Mouse (Mus musculus): ENCODE results near the gene Gramd1a.

The Gramd1a gene

DNA sequence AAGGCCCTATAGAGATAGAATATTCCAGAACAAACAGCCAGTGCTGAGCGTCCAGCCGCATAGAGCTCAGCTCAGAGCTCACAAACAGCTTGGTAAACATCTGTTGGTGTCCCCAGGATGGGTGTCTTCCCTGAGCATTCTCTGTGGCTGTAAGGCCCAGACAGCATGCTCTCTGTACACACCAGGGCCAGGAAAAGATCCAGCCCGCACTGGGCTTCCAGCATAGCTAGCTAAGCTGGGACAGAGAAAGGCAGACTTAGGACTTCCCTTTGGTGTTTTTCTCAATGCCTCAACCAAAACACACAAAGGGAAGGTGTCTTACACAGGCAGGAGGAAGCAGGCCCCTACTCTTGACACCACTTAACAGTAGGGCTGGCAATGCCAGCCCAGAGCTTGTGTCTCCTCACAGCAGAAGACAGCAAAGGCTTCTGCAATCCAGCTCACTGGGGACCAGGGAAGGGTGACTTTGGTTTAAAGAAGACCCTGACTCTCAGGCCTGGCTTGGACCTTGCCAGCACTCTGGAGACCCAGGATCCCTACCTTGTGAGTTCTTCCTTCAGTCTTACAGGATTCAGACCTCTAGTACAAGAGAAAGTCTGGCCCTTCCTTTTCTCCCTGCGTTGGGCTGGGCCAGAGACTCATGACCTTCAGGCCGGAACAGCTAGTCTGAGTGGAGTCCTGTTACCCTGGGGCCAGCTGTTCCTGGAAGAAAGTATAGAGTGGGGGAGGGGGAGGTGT is at the start of gene Gramd1a:
Gene Gramd1a, minus strand, starts transcription at position 601 of the 738 bp plus-strand sequence.
- no peak for DNase-seq (ENCODE audit: low read depth, low spot score)

DNA sequence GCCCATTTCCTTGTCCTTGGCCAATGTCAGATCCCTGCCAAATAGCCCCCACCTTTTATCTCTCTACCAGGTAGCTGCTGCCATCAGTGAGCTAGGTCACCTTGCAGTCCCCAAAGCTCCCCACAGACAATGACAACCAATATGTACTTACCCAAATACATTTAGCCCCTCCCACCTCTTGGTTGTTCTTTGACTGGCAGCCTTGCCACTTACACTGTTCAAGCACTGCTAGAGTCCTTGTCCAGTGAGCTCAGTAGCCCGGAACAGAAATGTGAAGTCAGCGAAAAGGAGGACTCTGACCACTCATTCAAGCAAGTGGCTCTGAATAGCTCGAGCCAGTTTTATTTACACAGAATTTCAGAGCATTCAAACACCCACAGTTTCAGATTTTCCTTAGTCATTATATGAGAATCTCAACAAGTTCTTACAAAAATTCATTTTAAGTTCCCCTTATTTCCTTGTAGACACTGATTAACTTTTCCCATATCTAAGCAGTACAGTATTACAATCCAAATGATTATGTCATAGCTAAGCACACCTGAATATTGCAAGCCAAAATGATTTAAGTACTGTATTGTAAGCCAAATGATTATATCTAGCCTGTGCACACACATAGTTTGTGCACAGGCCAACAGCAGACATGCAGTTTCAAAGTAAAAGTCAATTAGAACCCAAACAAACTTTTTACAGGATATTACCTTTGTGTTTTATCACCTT is 40.1 kb upstream of the Gramd1a start:
- DNase-seq (ENCODE audit: low read depth, low spot score), result no peak

DNA sequence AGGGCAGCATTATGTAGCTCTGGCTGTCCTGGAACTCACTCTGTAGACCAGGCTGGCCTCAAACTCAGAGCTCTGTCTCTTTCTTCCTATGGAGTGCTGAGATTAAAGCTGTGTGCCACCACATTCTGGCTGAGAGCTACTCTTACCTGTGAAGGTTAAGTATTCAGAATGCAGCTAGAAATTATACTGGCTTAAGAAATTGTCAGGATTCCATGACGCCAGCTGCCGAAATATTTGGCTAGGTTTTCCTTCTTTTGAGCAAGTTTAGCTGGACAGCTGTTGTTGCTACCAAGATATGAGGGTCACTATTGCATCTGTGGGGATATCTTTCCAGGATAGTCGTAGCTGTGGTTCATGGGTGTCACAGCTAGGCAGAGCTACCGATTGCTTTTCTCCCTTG is 29.0 kb upstream of the Gramd1a start:
- DNase-seq (ENCODE audit: low read depth, low spot score), result no peak

- no peak for DNase-seq (ENCODE audit: low read depth, low spot score)
Measured at GRCm38 (mm10) chr7:31182863-31183262, 27.2 kb upstream of the Gramd1a start.

DNA sequence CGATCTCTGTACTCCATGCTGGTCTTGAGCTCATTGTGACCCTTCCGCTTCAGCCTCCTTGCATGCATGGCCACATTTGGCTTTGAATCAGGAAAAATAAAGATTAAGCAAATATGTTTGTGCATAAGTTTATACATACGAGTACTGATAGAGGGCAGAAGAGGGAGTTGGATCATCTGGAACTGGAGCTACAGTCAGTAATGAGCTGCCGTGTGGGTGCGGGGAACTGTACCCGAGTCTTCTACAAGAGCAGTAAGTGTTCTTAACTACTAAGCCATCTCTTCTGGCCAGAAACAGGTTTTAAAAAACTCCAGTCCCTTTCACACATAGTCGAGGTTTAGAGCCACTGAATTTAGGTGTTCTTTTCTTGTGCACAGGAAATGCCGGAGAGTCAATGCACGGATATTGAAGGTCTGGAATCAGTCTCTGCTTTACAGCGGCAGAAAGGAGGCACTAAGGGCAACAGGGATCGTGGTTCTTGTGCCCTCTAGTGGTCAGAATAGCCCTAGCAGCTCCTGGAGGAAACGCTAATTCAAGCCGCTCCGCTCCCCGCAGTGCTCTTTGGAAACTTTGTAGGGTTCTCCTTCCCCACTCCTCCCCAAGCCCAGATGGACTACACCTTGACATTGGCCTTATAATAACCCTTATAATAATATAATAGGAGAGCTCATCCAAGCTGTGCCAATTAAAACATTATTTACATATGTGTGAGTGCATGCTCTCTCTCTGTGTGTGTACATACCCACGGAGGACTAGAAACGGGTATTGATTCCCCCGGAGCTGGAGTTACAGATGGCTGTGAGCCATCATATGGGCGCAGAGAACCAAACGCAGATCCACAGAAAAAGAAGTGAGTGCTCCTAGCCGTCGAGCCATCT is 21.4 kb upstream of the Gramd1a start:
- DNase-seq (ENCODE audit: low read depth, low spot score), result peak; percentile 41

- no peak for DNase-seq (ENCODE audit: low read depth, low spot score)
Measured at GRCm38 (mm10) chr7:31175096-31175495, 19.4 kb upstream of the Gramd1a start.

GRCm38 (mm10) chr7:31174466-31174865 is 18.8 kb upstream of the Gramd1a start:
- DNase-seq (ENCODE audit: low read depth, low spot score), result no peak

DNA sequence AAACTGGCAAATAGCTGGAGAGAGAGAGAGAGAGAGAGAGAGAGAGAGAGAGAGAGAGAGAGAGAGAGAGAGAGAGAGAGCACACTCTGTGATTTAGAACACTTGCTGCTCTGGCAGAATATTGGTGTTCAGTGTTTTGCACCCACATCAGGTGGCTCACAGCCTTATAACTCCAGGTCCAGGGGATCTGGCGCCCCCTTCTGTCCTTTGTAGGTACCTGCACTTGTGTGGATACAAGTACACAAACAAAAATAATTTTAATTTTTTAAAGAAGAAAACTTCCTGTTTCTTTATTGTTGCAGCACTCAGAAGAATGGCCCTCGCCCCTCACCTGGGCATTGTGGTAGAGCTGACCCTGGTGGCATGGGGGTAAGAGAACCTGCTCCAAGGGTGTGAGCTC is 16.5 kb upstream of the Gramd1a start:
- no peak for DNase-seq (ENCODE audit: low read depth, low spot score)

DNA sequence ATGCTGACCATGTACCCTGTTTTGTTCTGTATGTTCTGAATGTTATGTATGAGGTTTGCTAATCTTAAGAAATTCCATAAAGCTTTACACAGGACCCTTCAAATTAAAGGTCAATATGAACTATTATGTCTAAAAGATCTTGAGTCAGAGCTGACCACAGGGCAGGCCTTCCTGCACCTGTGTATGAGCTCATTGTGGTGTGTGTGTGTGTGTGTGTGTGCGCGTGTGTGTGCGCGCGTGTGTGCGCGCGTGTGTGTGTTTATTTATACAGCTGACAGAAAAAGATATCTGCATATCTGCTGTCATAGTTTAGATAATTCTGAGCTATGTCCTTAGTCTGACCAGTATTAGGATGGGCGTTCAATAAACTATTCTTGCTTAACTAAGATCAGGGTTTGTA is 14.8 kb upstream of the Gramd1a start:
- no peak for DNase-seq (ENCODE audit: low read depth, low spot score)

DNA sequence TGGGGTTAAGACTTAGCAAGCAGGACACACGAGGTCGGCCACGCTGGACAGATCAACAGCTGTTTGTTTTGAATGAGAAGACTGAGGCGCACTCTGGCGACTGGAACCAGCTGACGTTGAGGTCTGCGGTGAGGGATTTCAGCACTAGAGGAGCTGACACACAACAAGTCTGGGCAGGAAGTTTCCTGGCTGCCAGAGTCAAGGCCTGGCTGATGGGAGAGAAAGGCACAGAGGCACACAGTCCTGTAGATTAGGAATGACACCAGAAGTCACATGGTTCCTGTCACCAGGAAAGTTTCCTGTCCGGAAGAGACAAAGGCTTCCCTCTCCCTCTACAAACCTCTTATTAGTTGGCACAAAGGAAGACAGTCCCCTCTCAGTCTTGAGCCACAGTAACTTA is 12.7 kb upstream of the Gramd1a start:
- no peak for DNase-seq (ENCODE audit: low read depth, low spot score)

DNA sequence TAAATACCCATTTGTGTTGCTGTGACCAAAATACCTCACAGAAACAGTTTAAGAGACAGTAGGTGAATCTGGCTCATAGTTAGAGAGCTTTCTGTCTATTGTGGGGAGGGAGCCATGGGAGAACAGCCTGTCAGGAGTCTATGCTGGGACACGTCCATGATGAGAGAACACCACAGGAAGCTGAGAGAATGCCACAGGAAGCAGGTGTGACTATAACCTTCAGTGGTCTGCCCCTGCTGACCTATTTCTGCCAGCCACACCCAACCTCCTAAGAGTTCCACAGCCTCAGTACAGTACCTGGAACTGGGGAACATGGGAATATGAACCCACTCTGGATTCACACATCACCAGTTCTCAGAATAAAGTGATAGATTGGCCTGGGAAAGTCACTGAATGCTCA is 9.1 kb upstream of the Gramd1a start:
- no peak for DNase-seq (ENCODE audit: low read depth, low spot score)

DNA sequence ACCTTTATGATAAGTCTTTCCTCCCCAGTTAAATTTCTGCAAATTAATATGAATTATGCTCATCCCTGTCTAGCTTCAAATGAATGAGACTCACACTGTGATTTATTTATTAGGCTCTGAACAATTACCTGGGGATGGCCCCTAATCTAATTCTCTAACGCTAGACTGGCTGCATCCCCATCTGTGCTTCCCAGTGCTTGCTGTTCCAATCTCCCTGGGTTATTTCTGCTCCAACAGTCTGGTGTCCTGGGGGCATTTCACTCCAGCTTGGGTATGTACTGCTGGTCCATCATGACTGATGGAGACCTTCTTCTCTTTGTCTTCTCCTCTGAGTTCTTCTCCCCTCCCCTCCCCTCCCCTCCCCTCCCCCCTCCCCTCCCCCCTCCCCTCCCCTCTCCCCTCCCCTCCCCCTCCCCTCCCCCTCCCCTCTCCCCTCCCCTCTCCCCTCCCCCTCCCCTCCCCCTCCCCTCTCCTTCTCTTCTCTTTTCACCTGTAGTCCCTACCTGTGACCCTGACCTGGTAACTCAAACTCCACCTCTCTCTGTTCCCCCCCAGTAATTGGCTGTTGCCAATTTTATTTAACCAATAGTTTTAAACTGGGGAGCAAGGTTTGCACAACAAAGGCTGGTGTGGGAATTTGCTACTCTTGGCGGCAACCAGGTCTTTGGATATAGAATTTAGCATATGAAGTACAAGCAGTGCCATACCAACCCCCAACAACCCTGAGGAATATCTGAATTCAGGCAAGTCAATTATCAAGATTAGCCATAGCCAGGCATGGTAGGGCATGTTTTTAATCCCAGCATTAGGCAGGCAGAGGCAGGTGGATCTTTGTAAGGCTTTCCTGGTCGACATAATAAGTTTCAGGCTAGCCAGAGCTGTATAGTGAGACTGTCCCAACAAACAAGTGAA is 8.2 kb upstream of the Gramd1a start:
- no peak for DNase-seq (ENCODE audit: low read depth, low spot score)

DNA sequence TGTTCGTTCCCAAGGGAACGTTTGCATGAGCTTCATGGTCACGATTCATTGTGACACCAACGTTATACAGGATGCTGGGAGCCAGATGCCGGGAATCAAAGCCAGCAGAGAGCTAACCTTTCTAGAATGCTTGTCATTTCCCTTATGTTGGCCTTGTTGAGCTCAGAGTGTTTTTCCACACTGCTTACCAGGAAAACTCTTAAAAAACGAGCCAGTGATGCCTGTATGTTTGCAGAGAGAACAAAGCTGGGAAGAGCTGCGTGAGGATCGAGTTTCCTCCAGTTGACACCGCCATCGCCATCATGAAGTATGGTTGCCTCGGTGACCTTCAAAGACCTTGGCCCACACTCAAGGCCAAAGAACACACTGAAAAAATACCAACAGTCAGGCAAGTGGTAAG is 6.6 kb upstream of the Gramd1a start:
- no peak for DNase-seq (ENCODE audit: low read depth, low spot score)

- DNase-seq (ENCODE audit: low read depth, low spot score), result no peak
Measured at GRCm38 (mm10) chr7:31161831-31162230, 6.1 kb upstream of the Gramd1a start.

DNA sequence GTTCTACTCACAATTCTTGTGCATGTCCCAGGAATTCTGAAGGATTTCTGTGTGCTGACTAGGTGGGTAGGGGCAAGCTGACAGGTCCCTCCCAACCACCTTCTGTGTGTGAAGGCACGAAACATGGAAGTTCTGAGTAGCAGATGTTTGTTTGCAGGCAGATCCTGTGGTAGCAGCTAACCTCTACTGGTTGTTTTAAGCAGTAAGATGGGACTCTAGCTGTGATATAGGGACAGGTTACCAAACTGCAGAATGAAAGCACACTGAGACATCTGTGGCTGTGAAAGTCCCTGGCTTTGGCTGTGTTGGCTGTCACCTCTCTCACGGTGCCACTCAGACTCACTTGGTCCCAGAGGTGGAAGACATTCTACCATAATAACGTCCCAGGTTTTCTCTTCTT is 5.5 kb upstream of the Gramd1a start:
- no peak for DNase-seq (ENCODE audit: low read depth, low spot score)

GRCm38 (mm10) chr7:31160763-31161162 is 5.1 kb upstream of the Gramd1a start:
- no peak for DNase-seq (ENCODE audit: low read depth, low spot score)

DNA sequence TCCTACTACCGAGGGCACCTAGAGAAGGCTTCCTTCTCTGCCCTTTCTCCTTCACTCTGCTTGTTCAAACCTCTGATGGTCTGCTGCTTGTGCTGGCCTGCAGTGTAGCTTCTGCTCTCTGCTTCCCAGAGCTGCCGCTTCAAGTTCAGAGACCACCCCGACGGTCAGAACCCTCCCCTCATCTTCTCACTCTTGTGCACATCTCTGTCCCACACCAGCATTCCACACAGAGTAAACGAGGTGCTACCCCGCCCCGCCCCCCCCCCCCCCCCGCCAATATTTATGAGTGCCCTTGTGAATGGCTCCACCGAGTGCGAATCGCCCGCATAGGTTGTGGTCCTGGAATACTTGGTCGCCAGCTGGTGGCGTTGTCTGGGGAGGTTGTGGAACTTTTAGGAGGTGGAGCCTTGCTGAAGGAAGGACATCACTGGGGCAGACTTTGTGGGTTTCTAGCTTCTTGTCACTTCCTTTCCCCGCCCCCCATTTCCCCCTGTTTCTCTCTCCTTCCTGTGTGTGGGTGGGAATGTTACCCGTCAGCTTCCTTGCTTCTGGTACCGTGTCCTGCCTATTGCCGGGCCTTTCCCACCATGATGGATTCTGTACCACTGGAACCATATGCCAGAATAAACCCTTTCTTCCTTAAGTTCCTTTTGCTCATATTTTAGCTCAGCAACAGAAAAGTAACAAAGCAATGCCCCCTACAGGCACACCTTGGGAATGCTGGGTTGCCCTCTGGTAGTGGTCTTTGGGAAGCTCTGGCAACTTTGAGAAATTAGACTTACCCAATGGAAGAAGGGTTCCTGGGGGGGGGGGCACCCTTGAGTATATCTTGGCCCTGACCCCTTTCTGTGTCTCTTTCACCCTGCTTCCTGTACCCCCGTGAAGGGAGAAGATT is 585 bp upstream of the Gramd1a start:
- no peak for DNase-seq (ENCODE audit: low read depth, low spot score)

- no peak for DNase-seq (ENCODE audit: low read depth, low spot score)
Measured at GRCm38 (mm10) chr7:31153536-31154320, 2.0 kb downstream of the Gramd1a start.
